Mouse (Mus musculus) yolk sac, embryonic 10.5 days (tissue): ENCODE data around the gene Phf12.
"Not testable (repeated sequence)": the region's sequence is repeated elsewhere in the genome, so short reads cannot be mapped to it uniquely, and the experiment has no call there.

Experiments
- DNase-seq: peaks from one replicate; pipeline ENCODE4 v3.0.0-alpha.2; 2017; ENCODE audit warnings: low spot score

Gene Phf12

GRCm38 (mm10) chr11:78031947-78032808 lies 49.6 kb downstream of the Phf12 start, which contains the start of gene Dhrs13:
Gene Dhrs13, plus strand, starts transcription at chr11:78032280.
- DNase-seq: peak; percentile 90

GRCm38 (mm10) chr11:78032809-78033195 lies 50.2 kb downstream of the Phf12 start:
- no peak for DNase-seq

- no peak for DNase-seq
These were observed 51.5 kb downstream of the Phf12 start for GRCm38 (mm10) chr11:78033931-78034617.

- DNase-seq: no peak
These were observed 54.2 kb downstream of the Phf12 start for GRCm38 (mm10) chr11:78036791-78037190.

- peak; percentile 69 for DNase-seq
These were observed 55.5 kb downstream of the Phf12 start, which contains the start of gene Flot2 for GRCm38 (mm10) chr11:78037831-78038752. Gene Flot2, plus strand, starts transcription at chr11:78037931.

- no peak for DNase-seq
These were observed 58.3 kb downstream of the Phf12 start for GRCm38 (mm10) chr11:78040878-78041277.

GRCm38 (mm10) chr11:78042290-78042870 lies 59.8 kb downstream of the Phf12 start:
- not testable (repeated sequence) for DNase-seq

GRCm38 (mm10) chr11:78044758-78045251 lies 62.3 kb downstream of the Phf12 start:
- no peak for DNase-seq

- not testable (repeated sequence) for DNase-seq
These were observed 66.1 kb downstream of the Phf12 start for GRCm38 (mm10) chr11:78048637-78049036.

GRCm38 (mm10) chr11:78053078-78053477 lies 70.5 kb downstream of the Phf12 start:
- DNase-seq: no peak

- no peak for DNase-seq
These were observed 74.4 kb downstream of the Phf12 start for GRCm38 (mm10) chr11:78056946-78057345.

- no peak for DNase-seq
These were observed 77.5 kb downstream of the Phf12 start for GRCm38 (mm10) chr11:78059833-78060757.

- no peak for DNase-seq
These were observed 80.0 kb downstream of the Phf12 start for GRCm38 (mm10) chr11:78062563-78062962.

GRCm38 (mm10) chr11:78065906-78066305 lies 83.4 kb downstream of the Phf12 start:
- peak; percentile 28 for DNase-seq

GRCm38 (mm10) chr11:78066641-78067040 lies 84.1 kb downstream of the Phf12 start:
- no peak for DNase-seq

GRCm38 (mm10) chr11:78067566-78067965 lies 85.0 kb downstream of the Phf12 start:
- DNase-seq: no peak

- no peak for DNase-seq
These were observed 86.6 kb downstream of the Phf12 start for GRCm38 (mm10) chr11:78069130-78069529.

GRCm38 (mm10) chr11:78069646-78070045 lies 87.1 kb downstream of the Phf12 start:
- peak; percentile 47 for DNase-seq

- DNase-seq: no peak
These were observed 89.4 kb downstream of the Phf12 start for GRCm38 (mm10) chr11:78071938-78072337.

- DNase-seq: peak; percentile 35
These were observed 90.0 kb downstream of the Phf12 start for GRCm38 (mm10) chr11:78072425-78073130.
